Mouse (Mus musculus): ENCODE results near the gene Coro2a. TPM values are rescaled to one million over a fixed set of nuclear protein-coding genes. Genes with fewer than 3 reads are reported as not detected.

Gene Coro2a
- polyA plus RNA-seq, 1 experiment from 2014 or later = 6.8 TPM

DNA sequence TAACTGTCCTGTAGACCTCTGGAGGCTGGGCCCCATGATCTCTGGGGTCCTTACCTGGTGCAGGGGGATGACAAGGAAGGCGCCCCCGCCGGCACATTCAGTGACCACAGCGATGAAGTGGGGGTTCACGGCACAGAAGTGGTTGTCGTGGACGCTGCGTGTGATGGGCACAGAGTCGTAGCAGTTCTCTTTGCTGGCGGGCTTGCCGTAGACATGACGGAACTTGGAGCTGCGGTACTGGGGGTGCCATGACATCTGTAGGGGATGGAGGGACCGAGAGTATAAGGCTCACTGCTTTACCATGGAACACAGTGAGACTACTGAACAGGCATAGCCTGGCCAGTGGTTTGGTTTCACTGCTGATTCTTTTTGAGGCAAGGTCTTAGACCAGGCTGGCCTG is 39.2 kb downstream of the Coro2a start:
- Histone ChIP-seq H3K4me2 (replicated peaks; ENCODE audit: low read depth, low read length) (no peak overlapping the region), H3K27ac (ENCODE audit: low read depth, low read length) (no peak overlapping the region), H3K4me1 (ENCODE audit: control insufficient read depth, insufficient read depth, low read length) (no peaks in the 10 kb centered on the region), H3K27me3 (ENCODE audit: control insufficient read depth, insufficient read depth, low read length) (no peaks in the 10 kb centered on the region), H3K36me3 (ENCODE audit: control insufficient read depth, insufficient read depth, low read length) (no peaks in the 10 kb centered on the region), H3K9me3 (ENCODE audit: control insufficient read depth, low read length) (no peaks in the 10 kb centered on the region), H3K4me3 (ENCODE audit: low read length) (no peak overlapping the region), H3K9ac (ENCODE audit: low read depth, low read length) (no peak overlapping the region)
- 94% methylated on average over 14 of the region's 14 CpGs for WGBS
- no peak for ATAC-seq (ENCODE audit: low FRiP score, low TSS enrichment)

DNA sequence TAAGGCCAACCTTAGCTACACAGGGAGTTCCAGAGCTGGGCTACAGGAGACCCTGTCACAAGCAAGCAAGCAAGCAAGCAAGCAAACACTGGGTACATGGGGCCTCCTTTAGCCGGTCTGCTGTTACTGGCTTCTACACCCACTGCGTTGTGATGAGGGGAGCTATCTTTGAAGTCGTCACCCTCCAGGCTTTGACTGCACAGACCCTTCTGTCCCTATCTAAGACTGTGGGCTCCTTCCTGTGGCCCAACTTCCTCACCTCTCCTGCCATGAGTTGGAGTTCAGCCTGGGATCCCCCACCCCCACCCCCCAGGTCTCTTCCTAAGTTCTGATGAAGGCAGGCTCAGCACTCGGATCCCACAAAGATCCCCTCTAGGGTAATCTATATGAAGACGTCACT is 40.0 kb downstream of the Coro2a start:
- H3K9me3 ChIP-seq (ENCODE audit: control insufficient read depth, low read length) = no peaks in the 10 kb centered on the region
- H3K4me3 ChIP-seq (ENCODE audit: low read length) = no peak overlapping the region
- no peak overlapping the region for H3K27ac ChIP-seq (ENCODE audit: low read depth, low read length)
- H3K36me3 ChIP-seq (ENCODE audit: control insufficient read depth, insufficient read depth, low read length) = no peaks in the 10 kb centered on the region
- H3K4me1 ChIP-seq (ENCODE audit: control insufficient read depth, insufficient read depth, low read length) = no peaks in the 10 kb centered on the region
- 73% methylated on average over 5 of the region's 5 CpGs for WGBS
- no peaks in the 10 kb centered on the region for H3K27me3 ChIP-seq (ENCODE audit: control insufficient read depth, insufficient read depth, low read length)
- H3K4me2 ChIP-seq (replicated peaks; ENCODE audit: low read depth, low read length) = no peak overlapping the region
- ATAC-seq (ENCODE audit: low FRiP score, low TSS enrichment) = no peak
- no peak overlapping the region for H3K9ac ChIP-seq (ENCODE audit: low read depth, low read length)

DNA sequence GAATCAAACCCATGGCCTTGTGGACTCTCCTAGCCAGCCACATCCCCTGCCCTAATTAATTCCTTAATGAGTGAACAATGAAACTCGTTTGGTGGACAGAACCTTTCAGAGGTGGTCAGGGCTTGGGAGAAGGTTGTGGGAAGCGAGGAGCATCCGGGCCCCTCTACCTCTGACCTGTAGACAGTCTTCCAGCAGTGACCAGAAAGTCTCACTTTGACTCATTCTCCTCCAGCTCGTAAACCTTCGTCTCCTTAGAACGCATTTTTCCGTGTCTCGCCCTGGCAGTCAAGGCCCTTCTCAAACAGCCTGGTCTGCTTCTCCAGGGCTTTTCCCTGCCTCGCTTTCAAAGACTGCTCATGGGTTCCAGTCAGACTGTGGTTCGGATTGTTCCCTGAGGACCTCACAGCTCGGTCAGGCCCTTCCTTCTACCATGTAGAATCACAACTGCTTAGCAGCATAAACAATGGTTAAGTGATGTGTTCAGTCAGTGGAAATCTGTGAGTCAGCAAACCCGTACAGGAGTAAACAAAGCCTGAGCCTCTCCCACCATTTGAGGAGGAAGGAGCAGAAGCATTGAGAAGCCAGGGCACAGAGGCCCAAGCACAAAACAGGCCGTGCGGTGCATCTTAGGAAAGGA is 41.8 kb downstream of the Coro2a start:
- no peaks in the 10 kb centered on the region for H3K36me3 ChIP-seq (ENCODE audit: control insufficient read depth, insufficient read depth, low read length)
- no peaks in the 10 kb centered on the region for H3K27me3 ChIP-seq (ENCODE audit: control insufficient read depth, insufficient read depth, low read length)
- WGBS = 70% methylated on average over 14 of the region's 14 CpGs
- no peaks in the 10 kb centered on the region for H3K9me3 ChIP-seq (ENCODE audit: control insufficient read depth, low read length)
- H3K4me3 ChIP-seq (ENCODE audit: low read length) = no peak overlapping the region
- no peak for ATAC-seq (ENCODE audit: low FRiP score, low TSS enrichment)
- H3K4me1 ChIP-seq (ENCODE audit: control insufficient read depth, insufficient read depth, low read length) = no peaks in the 10 kb centered on the region
- no peak overlapping the region for H3K4me2 ChIP-seq (replicated peaks; ENCODE audit: low read depth, low read length)
- H3K27ac ChIP-seq (ENCODE audit: low read depth, low read length) = no peak overlapping the region
- H3K9ac ChIP-seq (ENCODE audit: low read depth, low read length) = no peak overlapping the region

DNA sequence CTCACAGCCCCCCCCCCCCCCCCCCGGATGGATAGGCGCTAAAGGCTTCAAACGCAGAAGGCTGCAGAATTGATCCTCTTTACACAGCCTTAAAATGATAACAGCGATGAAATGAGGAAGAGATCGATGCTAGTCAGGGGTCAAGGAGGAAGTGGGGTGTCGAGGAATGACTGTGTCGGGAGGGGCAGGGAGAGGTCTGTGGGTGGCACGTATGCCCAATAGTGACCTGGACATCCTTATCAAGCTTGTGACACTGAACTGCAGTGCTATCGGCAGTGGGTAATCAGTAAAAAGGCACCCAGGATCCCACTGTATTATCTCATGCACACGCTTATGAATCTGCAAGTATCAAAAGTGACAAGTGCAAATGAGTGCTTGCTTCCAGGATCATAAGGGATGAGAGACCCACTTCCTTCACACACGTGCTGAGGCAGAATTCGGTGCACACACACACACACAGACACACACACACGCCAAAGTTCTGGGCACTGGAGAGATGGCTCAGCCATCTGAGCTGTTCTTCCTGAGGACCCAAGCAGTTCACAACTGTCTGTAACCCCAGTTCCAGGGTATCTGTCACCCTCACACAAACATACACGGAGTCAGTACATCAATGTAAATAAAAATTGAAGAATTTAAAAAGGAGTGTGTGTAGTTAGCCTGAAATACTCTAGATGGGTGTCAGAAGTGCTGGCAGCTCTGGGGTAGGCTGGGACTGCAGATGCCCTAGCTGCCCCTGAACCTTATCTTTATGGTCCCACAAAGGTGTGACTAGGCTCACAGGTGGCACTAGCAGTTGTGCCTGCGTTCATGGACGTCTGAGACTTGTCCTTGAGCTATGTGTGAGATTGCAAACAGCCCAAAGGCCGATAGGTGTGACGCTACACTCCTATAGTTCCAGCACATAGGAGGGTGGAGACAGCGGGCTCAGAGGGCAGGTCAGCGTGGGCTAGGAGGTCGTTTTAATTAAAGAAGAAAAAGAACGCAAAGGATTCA is 43.0 kb downstream of the Coro2a start:
- Histone ChIP-seq H3K4me3 (ENCODE audit: low read length) (no peak overlapping the region), H3K27ac (ENCODE audit: low read depth, low read length) (no peak overlapping the region), H3K27me3 (ENCODE audit: control insufficient read depth, insufficient read depth, low read length) (no peaks in the 10 kb centered on the region), H3K36me3 (ENCODE audit: control insufficient read depth, insufficient read depth, low read length) (no peaks in the 10 kb centered on the region), H3K9me3 (ENCODE audit: control insufficient read depth, low read length) (no peaks in the 10 kb centered on the region), H3K4me1 (ENCODE audit: control insufficient read depth, insufficient read depth, low read length) (0 out of 2 replicates have a peak, but pooled peaks cover 3% of the 10 kb centered on the region), H3K4me2 (replicated peaks; ENCODE audit: low read depth, low read length) (no peak overlapping the region), H3K9ac (ENCODE audit: low read depth, low read length) (no peak overlapping the region)
- no peak for ATAC-seq (ENCODE audit: low FRiP score, low TSS enrichment)
- 63% methylated on average over 22 of the region's 22 CpGs for WGBS

DNA sequence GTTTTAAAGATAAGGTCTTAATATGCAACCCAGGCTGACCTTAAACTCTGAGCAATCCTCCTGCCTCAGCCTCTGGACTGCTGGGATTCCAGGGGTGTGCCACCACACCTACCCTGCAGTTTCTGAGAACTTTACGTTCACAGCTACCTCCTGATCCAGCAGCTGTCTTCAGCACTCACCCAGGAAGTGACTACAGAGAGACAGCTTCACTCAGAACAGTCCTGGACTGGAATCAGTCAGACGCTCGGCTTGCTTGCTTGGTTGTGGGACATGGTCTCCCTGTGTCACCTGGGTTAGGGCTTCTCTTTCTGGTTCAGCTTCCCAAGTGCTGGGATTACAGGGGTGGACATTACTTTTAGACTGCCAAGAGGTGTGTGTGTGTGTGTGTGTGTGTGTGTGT is 45.1 kb downstream of the Coro2a start:
- Histone ChIP-seq H3K27ac (ENCODE audit: low read depth, low read length) (no peak overlapping the region), H3K36me3 (ENCODE audit: control insufficient read depth, insufficient read depth, low read length) (no peaks in the 10 kb centered on the region), H3K4me1 (ENCODE audit: control insufficient read depth, insufficient read depth, low read length) (0 out of 2 replicates have a peak, but pooled peaks cover 7% of the 10 kb centered on the region), H3K27me3 (ENCODE audit: control insufficient read depth, insufficient read depth, low read length) (no peaks in the 10 kb centered on the region), H3K4me3 (ENCODE audit: low read length) (no peak overlapping the region), H3K9me3 (ENCODE audit: control insufficient read depth, low read length) (no peaks in the 10 kb centered on the region), H3K4me2 (replicated peaks; ENCODE audit: low read depth, low read length) (no peak overlapping the region), H3K9ac (ENCODE audit: low read depth, low read length) (no peak overlapping the region)
- 86% methylated on average over 3 of the region's 3 CpGs for WGBS
- ATAC-seq (ENCODE audit: low FRiP score, low TSS enrichment) = no peak

DNA sequence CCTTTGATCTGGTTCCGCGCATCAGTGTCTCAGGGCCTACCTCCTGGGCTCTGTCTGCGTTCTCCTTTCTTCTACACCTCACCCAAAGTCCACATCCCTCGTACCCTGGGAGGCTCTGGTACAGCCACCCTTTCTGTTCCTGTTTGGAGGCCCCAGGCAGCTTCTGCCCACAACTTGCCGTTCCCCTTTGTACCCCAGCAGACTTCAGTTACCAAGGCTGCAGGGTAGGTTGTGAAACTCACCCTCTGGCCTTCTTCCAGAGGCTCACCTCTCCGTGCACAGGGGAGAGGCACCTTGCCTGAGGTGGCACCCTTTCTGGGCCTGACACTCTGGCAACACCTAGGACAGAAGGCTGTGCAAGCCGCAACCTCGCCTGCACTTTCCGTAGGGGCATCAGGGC is 46.2 kb downstream of the Coro2a start:
- ATAC-seq (ENCODE audit: low FRiP score, low TSS enrichment) = no peak
- no peak overlapping the region for H3K4me3 ChIP-seq (ENCODE audit: low read length)
- 0 out of 2 replicates have a peak, but pooled peaks cover 7% of the 10 kb centered on the region for H3K4me1 ChIP-seq (ENCODE audit: control insufficient read depth, insufficient read depth, low read length)
- no peak overlapping the region for H3K27ac ChIP-seq (ENCODE audit: low read depth, low read length)
- no peaks in the 10 kb centered on the region for H3K27me3 ChIP-seq (ENCODE audit: control insufficient read depth, insufficient read depth, low read length)
- H3K36me3 ChIP-seq (ENCODE audit: control insufficient read depth, insufficient read depth, low read length) = no peaks in the 10 kb centered on the region
- 75% methylated on average over 9 of the region's 9 CpGs for WGBS
- H3K4me2 ChIP-seq (replicated peaks; ENCODE audit: low read depth, low read length) = no peak overlapping the region
- no peaks in the 10 kb centered on the region for H3K9me3 ChIP-seq (ENCODE audit: control insufficient read depth, low read length)
- no peak overlapping the region for H3K9ac ChIP-seq (ENCODE audit: low read depth, low read length)

DNA sequence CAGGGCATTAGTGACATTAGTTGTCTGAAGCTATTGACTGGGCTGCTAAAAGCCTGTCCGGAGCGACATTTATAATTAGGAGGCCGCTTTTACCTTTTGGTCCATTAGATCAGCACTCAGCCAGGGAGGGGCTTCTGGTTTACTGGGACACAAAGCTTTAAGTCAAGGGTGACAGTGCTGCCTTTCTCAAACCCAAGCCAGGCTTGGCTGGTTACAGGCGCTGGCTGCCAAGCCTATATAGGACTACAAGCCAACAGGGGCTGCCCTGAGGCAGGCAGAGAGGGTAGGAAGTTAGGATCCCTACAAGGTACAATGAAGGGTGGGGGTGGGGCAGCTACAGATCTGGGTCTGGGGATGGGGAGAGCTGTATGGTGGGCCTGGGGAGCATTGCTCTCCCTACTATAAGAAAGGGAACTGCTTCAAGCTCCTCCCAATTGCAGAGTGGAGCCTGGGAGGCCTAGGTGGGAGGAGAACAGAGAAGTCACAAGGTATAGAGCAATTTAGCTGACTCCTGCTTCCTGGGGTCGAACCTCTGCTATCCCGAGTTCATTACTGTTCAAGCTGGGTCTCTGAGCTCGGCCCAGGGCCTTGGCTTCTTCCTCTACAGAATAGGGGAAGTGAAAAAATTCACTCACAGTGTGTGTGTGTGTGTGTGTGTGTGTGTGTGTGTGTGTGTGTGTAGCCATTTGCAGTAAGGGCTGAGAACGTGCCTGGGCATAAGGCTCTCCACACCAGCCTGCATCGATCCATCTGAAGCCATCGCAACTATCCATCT is 47.5 kb downstream of the Coro2a start:
- no peak for ATAC-seq (ENCODE audit: low FRiP score, low TSS enrichment)
- no peak overlapping the region for H3K4me2 ChIP-seq (replicated peaks; ENCODE audit: low read depth, low read length)
- H3K27ac ChIP-seq (ENCODE audit: low read depth, low read length) = no peak overlapping the region
- no peak overlapping the region for H3K9ac ChIP-seq (ENCODE audit: low read depth, low read length)
- H3K4me3 ChIP-seq (ENCODE audit: low read length) = no peak overlapping the region
- H3K4me1 ChIP-seq (ENCODE audit: control insufficient read depth, insufficient read depth, low read length) = 0 out of 2 replicates have a peak, but pooled peaks cover 7% of the 10 kb centered on the region
- WGBS = 66% methylated on average over 10 of the region's 10 CpGs
- H3K36me3 ChIP-seq (ENCODE audit: control insufficient read depth, insufficient read depth, low read length) = no peaks in the 10 kb centered on the region
- H3K27me3 ChIP-seq (ENCODE audit: control insufficient read depth, insufficient read depth, low read length) = no peaks in the 10 kb centered on the region
- H3K9me3 ChIP-seq (ENCODE audit: control insufficient read depth, low read length) = no peaks in the 10 kb centered on the region

DNA sequence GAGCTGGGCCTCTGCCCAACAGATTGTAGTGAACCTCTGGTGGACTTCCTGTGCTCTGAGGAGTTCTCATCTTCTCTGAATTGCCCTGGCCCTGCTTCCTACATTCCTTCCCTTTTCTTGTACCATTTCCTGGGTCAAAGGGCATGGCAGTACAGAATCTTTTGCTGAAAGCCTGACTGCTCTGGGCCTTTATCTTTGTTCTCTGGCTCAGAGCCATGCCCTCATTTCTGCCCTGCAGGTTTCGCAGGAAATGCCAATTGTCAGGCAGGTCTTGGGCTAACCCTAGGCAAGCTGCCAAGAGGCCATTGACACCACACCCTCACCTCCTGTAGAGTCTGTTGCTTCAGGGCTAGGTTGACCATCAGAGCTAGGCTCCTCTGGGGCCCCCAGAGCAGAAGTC is 48.1 kb downstream of the Coro2a start:
- WGBS = 59% methylated on average over 1 of the region's 1 CpGs
- Histone ChIP-seq H3K27ac (ENCODE audit: low read depth, low read length) (no peak overlapping the region), H3K4me2 (replicated peaks; ENCODE audit: low read depth, low read length) (no peak overlapping the region), H3K9me3 (ENCODE audit: control insufficient read depth, low read length) (no peaks in the 10 kb centered on the region), H3K4me1 (ENCODE audit: control insufficient read depth, insufficient read depth, low read length) (0 out of 2 replicates have a peak, but pooled peaks cover 7% of the 10 kb centered on the region), H3K9ac (ENCODE audit: low read depth, low read length) (no peak overlapping the region), H3K4me3 (ENCODE audit: low read length) (no peak overlapping the region), H3K27me3 (ENCODE audit: control insufficient read depth, insufficient read depth, low read length) (no peaks in the 10 kb centered on the region), H3K36me3 (ENCODE audit: control insufficient read depth, insufficient read depth, low read length) (no peaks in the 10 kb centered on the region)
- ATAC-seq (ENCODE audit: low FRiP score, low TSS enrichment) = no peak

Data from kidney, embryonic 14.5 days (tissue).